Mouse (Mus musculus) stomach, postnatal 0 days (tissue): ENCODE data around the gene Nom1. TPM values are rescaled to one million over a fixed set of nuclear protein-coding genes. Genes with fewer than 3 reads are reported as not detected.

Experiments used
- ATAC-seq: fragments of 200-750 bp; cut with Nextera tagmentation; 2 replicates; pipeline ENCODE4 v1.8.0; 2017; ENCODE audit not compliant: low FRiP score, low TSS enrichment
- DNase-seq: peaks from one replicate; pipeline ENCODE4 v3.0.0-alpha.2; 2016; ENCODE audit warnings: low spot score
- H3K27ac ChIP-seq: fragments of 300-500 bp; sonication (generic); replicated peaks from 2 replicates; pipeline ENCODE4 v1.5.1; 2014; ENCODE audit warnings: mild to moderate bottlenecking, control low read depth
- H3K27me3 ChIP-seq: fragments of 300-500 bp; sonication (generic); 2 replicates; pipeline ENCODE4 v1.6.1; 2014; ENCODE audit warnings: low read length; ENCODE audit not compliant: control insufficient read depth, insufficient read depth
- H3K36me3 ChIP-seq: fragments of 300-500 bp; sonication (generic); 2 replicates; pipeline ENCODE4 v1.6.1; 2014; ENCODE audit warnings: low read length, mixed read lengths; ENCODE audit not compliant: control insufficient read depth, insufficient read depth
- H3K4me1 ChIP-seq: fragments of 300-500 bp; sonication (generic); replicated peaks from 2 replicates; pipeline ENCODE4 v1.6.1; 2014; ENCODE audit warnings: antibody characterized with exemption; ENCODE audit not compliant: control insufficient read depth, insufficient read depth
- H3K4me2 ChIP-seq: fragments of 300-500 bp; sonication (generic); replicated peaks from 2 replicates; pipeline ENCODE4 v1.6.1; 2014; ENCODE audit warnings: low read depth, mild to moderate bottlenecking, control low read depth, moderate library complexity
- H3K4me3 ChIP-seq: fragments of 300-500 bp; sonication (generic); 2 replicates; pipeline ENCODE4 v1.5.1; 2014; ENCODE audit warnings: low read depth, low read length, control low read depth
- H3K9ac ChIP-seq: fragments of 300-500 bp; sonication (generic); 2 replicates; pipeline ENCODE4 v1.6.1; 2014; ENCODE audit warnings: mild to moderate bottlenecking, low read length, control low read depth, mixed read lengths
- H3K9me3 ChIP-seq: fragments of 300-500 bp; sonication (generic); 2 replicates; pipeline ENCODE4 v1.6.1; 2016; ENCODE audit warnings: low read length; ENCODE audit not compliant: control insufficient read depth
- CTCF ChIP-seq: IDR thresholded peaks from 2 replicates; pipeline ENCODE4 v1.5.1; 2016; ENCODE audit warnings: antibody characterized with exemption, low read depth, mild to moderate bottlenecking, moderate library complexity
- EP300 ChIP-seq: optimal IDR thresholded peaks from 2 replicates; pipeline ENCODE3; 2016; ENCODE audit warnings: antibody characterized with exemption
- WGBS: fragments of 180-500 bp; shearing (Covaris S2); extraction: QIAGEN DNeasy Blood & Tissue Kit; methylation state at CpG from one replicate; pipeline ENCODE4 v1.1.7; 2014; 5-methylcytosine and 5-hydroxymethylcytosine counted together
- polyA plus RNA-seq: library from polyadenylated mRNA; unstranded; fragments of >200 nt; fragmentation: Nextera tagmentation; extraction: Ambion mirVana; gene quantifications from 2 replicates; pipeline ENCODE4 v1.2.1, GENCODE M21; 2015

Nom1 gene
- polyA plus RNA-seq, 1 experiment from 2014 or later, result 16.4 TPM

DNA sequence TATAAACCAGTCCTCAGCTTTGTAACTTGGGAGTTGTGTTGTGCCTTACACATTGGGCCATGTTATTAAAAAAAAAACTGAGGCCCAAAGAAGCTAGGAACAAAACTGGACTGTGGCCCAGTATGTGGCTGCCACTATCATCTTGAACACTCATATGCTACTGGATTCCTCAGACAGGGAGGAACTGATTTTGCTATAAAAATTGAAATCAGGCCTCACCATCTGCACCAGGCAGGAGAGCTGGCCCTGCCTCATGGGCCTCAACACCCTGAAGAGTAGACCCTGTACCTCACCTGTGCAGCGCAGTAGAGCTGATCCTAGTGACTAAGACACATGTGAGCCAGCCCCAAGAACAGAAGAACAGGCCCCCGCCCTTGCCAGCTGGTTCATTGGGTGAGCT is 10.8 kb downstream of the Nom1 start:
- TF ChIP-seq CTCF (no peak), EP300 (no peak)
- Histone ChIP-seq H3K4me2 (no peak overlapping the region), H3K9ac (no peak overlapping the region), H3K27ac (no peak overlapping the region), H3K27me3 (no peaks in the 10 kb centered on the region), H3K36me3 (peaks cover 34% of the 10 kb centered on the region), H3K4me1 (no peaks in the 10 kb centered on the region), H3K4me3 (no peak overlapping the region), H3K9me3 (no peaks in the 10 kb centered on the region)
- ATAC-seq (no peak), DNase-seq (no peak)
- WGBS, result 89% methylated on average over 2 of the region's 2 CpGs

DNA sequence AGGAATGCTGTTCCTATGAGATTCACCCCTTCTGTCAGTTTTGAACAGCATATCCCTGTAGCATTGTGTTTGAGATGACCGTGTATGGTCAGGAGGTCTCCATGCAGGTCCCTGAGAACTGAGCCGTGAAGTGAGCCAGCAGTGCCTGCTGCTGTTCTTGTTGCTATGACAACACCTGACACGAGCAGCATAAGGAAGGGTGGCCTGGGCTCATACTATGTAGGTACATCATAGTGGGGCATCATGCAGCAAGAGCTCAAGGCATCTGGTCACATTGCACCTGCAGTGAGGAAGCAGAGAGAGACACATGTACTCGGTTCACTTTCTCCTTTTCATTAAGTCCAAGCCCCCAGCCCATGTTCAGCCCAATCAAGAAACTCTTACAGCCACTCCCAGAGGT is 17.9 kb downstream of the Nom1 start:
- Histone ChIP-seq H3K9ac (no peak overlapping the region), H3K27me3 (no peaks in the 10 kb centered on the region), H3K27ac (no peak overlapping the region), H3K9me3 (no peaks in the 10 kb centered on the region), H3K4me3 (no peak overlapping the region), H3K4me1 (no peaks in the 10 kb centered on the region), H3K4me2 (no peak overlapping the region), H3K36me3 (peaks cover 10% of the 10 kb centered on the region; the same call in 1 of the 2 replicates)
- ATAC-seq (no peak), DNase-seq (no peak)
- WGBS, result 70% methylated on average over 4 of the region's 4 CpGs
- no peak for TF ChIP-seq EP300

DNA sequence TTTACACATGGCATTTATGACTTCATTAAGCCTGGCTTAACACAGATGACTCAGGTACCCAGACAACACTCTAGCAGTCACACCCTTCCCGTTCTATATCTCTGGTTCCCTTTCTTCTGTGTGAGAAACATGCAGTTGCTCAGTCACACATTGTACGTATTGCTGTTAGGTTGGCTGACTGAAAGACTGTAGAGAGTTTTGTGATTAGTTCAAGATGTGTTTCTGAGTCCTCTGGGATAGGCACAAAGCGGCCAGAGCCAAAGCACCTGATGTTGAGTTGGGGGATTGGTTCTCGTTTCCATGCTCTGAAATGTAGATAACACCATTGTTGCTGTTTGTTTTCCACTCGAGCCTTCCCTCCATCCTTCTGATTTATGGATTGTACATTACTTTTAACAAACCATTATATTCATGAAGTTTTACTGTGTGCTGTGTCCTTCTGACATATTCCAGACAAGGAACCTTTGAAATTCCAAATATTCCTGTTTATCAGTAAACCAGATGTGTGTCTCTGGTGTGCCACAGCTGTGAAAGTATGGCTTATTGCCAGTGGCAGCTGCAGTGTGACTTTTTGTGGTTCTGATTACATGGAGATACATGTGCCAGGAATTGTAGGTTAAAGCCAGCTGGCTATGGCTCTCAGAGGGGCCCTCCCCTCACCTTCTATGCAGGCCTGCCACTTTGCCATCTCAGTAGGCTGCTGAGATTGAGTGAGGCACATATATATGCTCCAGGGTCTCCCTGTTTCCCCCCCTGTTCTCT is 22.6 kb downstream of the Nom1 start:
- no peak for ATAC-seq
- H3K4me2 ChIP-seq, result no peak overlapping the region

GRCm38 (mm10) chr5:29462943-29463686 is 28.7 kb downstream of the Nom1 start:
- Histone ChIP-seq H3K9ac (no peak overlapping the region), H3K27ac (no peak overlapping the region), H3K27me3 (peaks cover 4% of the 10 kb centered on the region; the same call in 1 of the 2 replicates), H3K4me1 (no peaks in the 10 kb centered on the region), H3K9me3 (no peaks in the 10 kb centered on the region), H3K4me2 (no peak overlapping the region), H3K4me3 (no peak overlapping the region), H3K36me3 (no peaks in the 10 kb centered on the region)
- DNase-seq (peak; percentile 51), ATAC-seq (peak; percentile 25; the same call in 1 of the 2 replicates)
- 53% methylated on average over 9 of the region's 9 CpGs for WGBS
- no peak for TF ChIP-seq CTCF
- TF ChIP-seq EP300, result no peak

More for the DNA sequence above, 22.6 kb downstream of the Nom1 start:
- no peak overlapping the region for H3K27ac ChIP-seq
- H3K9ac ChIP-seq, result no peak overlapping the region
- WGBS, result 43% methylated on average over 5 of the region's 5 CpGs
- TF ChIP-seq CTCF (no peak), EP300 (no peak)
- no peaks in the 10 kb centered on the region for H3K9me3 ChIP-seq
- H3K4me1 ChIP-seq, result no peaks in the 10 kb centered on the region
- H3K27me3 ChIP-seq, result no peaks in the 10 kb centered on the region
- H3K4me3 ChIP-seq, result no peak overlapping the region
- no peaks in the 10 kb centered on the region for H3K36me3 ChIP-seq
- DNase-seq, result no peak

- peak overlapping the region; percentile 65 for H3K4me2 ChIP-seq
- TF ChIP-seq CTCF (peak; percentile 15; the same call in 1 of the 2 replicates), EP300 (no peak)
- peak; percentile 94 for DNase-seq
- H3K4me3 ChIP-seq, result peak overlapping the region; percentile 43
- no peaks in the 10 kb centered on the region for H3K36me3 ChIP-seq
- H3K27me3 ChIP-seq, result peaks cover 7% of the 10 kb centered on the region; the same call in 1 of the 2 replicates
- H3K27ac ChIP-seq, result peak overlapping the region; percentile 61
- H3K9me3 ChIP-seq, result no peaks in the 10 kb centered on the region
- H3K4me1 ChIP-seq, result no peaks in the 10 kb centered on the region
- ATAC-seq, result peak; percentile 95
- WGBS, result 4% methylated on average over 66 of the region's 67 CpGs
- peak overlapping the region; percentile 45 for H3K9ac ChIP-seq
These were observed 33.3 kb downstream of the Nom1 start for GRCm38 (mm10) chr5:29467489-29468350.
